Mouse (Mus musculus) embryonic facial prominence, embryonic 13.5 days (tissue): Measurements from ENCODE around the gene Tmem131l. TPM values are rescaled to one million over a fixed set of nuclear protein-coding genes. Genes with fewer than 3 reads are reported as not detected.
"Not testable (repeated sequence)": the region's sequence is repeated elsewhere in the genome, so short reads cannot be mapped to it uniquely, and the experiment has no call there.

ENCODE experiments used
- ATAC-seq: fragments of 200-750 bp; cut with Nextera tagmentation; 2 replicates; pipeline ENCODE4 v1.8.0; 2017; ENCODE audit warnings: low read depth; ENCODE audit not compliant: insufficient number of reproducible peaks, insufficient read depth, low FRiP score, low TSS enrichment
- H3K27ac ChIP-seq: fragments of 300-500 bp; sonication (generic); 2 replicates; pipeline ENCODE4 v1.5.1; 2015; ENCODE audit warnings: moderate library complexity, mild to moderate bottlenecking, inconsistent platforms
- H3K27me3 ChIP-seq: fragments of 300-500 bp; sonication (generic); 2 replicates; pipeline ENCODE4 v1.6.1; 2015; ENCODE audit warnings: mild to moderate bottlenecking, inconsistent platforms
- H3K36me3 ChIP-seq: fragments of 300-500 bp; sonication (generic); 2 replicates; pipeline ENCODE4 v1.6.1; 2015; ENCODE audit warnings: mild to moderate bottlenecking, inconsistent platforms
- H3K4me1 ChIP-seq: fragments of 300-500 bp; sonication (generic); 2 replicates; pipeline ENCODE4 v1.6.1; 2015; ENCODE audit warnings: inconsistent platforms
- H3K4me2 ChIP-seq: fragments of 300-500 bp; sonication (generic); 2 replicates; pipeline ENCODE4 v1.6.1; 2015; ENCODE audit warnings: moderate library complexity, mild to moderate bottlenecking, inconsistent platforms
- H3K4me3 ChIP-seq: fragments of 300-500 bp; sonication (generic); 2 replicates; pipeline ENCODE4 v1.5.1; 2015; ENCODE audit warnings: mild to moderate bottlenecking, inconsistent platforms
- H3K9ac ChIP-seq: fragments of 300-500 bp; sonication (generic); 2 replicates; pipeline ENCODE4 v1.6.1; 2015; ENCODE audit warnings: mild to moderate bottlenecking, inconsistent platforms
- H3K9me3 ChIP-seq: fragments of 300-500 bp; sonication (generic); 2 replicates; pipeline ENCODE4 v1.6.1; 2016; ENCODE audit warnings: inconsistent platforms
- WGBS: fragments of 180-500 bp; shearing (Covaris S2); methylation state at CpG from one replicate; pipeline ENCODE4 v1.1.7; 2015; ENCODE audit warnings: mixed read lengths; 5-methylcytosine and 5-hydroxymethylcytosine counted together
- polyA plus RNA-seq: library from polyadenylated mRNA; unstranded; fragments of >200 nt; fragmentation: Nextera tagmentation; extraction: Ambion mirVana; gene quantifications from 2 replicates; pipeline ENCODE4 v1.2.1, GENCODE M21; 2015

Tmem131l gene
- polyA plus RNA-seq, 1 experiment from 2014 or later = 67.4 TPM

GRCm38 (mm10) chr3:83902459-83902858, 137.5 kb downstream of the Tmem131l start:
- peaks cover 100% of the 10 kb centered on the region for H3K36me3 ChIP-seq
- H3K4me1 ChIP-seq = peaks cover 3% of the 10 kb centered on the region; the same call in 1 of the 2 replicates
- WGBS = 88% methylated on average over 8 of the region's 8 CpGs
- no peak overlapping the region for H3K9ac ChIP-seq
- no peaks in the 10 kb centered on the region for H3K27me3 ChIP-seq
- no peak overlapping the region for H3K27ac ChIP-seq
- no peak overlapping the region for H3K4me2 ChIP-seq
- no peaks in the 10 kb centered on the region for H3K9me3 ChIP-seq
- H3K4me3 ChIP-seq = no peak overlapping the region
- no peak for ATAC-seq

- peak; percentile 56; the same call in 1 of the 2 replicates for ATAC-seq
- Histone ChIP-seq H3K36me3 (peaks cover 96% of the 10 kb centered on the region), H3K9ac (no peak overlapping the region), H3K27me3 (no peaks in the 10 kb centered on the region), H3K4me3 (no peak overlapping the region), H3K4me1 (peaks cover 3% of the 10 kb centered on the region; the same call in 1 of the 2 replicates), H3K27ac (no peak overlapping the region), H3K9me3 (no peaks in the 10 kb centered on the region), H3K4me2 (no peak overlapping the region)
- WGBS = 65% methylated on average over 12 of the region's 12 CpGs
These were observed 139.1 kb downstream of the Tmem131l start for GRCm38 (mm10) chr3:83900756-83901373.

GRCm38 (mm10) chr3:83899556-83899955, 140.4 kb downstream of the Tmem131l start:
- 54% methylated on average over 8 of the region's 8 CpGs for WGBS
- Histone ChIP-seq H3K4me2 (no peak overlapping the region), H3K27ac (no peak overlapping the region), H3K4me3 (no peak overlapping the region), H3K4me1 (peaks cover 2% of the 10 kb centered on the region; the same call in 1 of the 2 replicates), H3K36me3 (peaks cover 83% of the 10 kb centered on the region), H3K9ac (no peak overlapping the region), H3K27me3 (no peaks in the 10 kb centered on the region), H3K9me3 (no peaks in the 10 kb centered on the region)
- no peak for ATAC-seq

- Histone ChIP-seq H3K9ac (no peak overlapping the region), H3K36me3 (peaks cover 70% of the 10 kb centered on the region), H3K9me3 (no peaks in the 10 kb centered on the region), H3K27me3 (no peaks in the 10 kb centered on the region), H3K4me3 (no peak overlapping the region), H3K27ac (no peak overlapping the region), H3K4me2 (no peak overlapping the region), H3K4me1 (no peaks in the 10 kb centered on the region)
- ATAC-seq = no peak
- 95% methylated on average over 9 of the region's 9 CpGs for WGBS
These were observed 141.7 kb downstream of the Tmem131l start for GRCm38 (mm10) chr3:83898246-83898645.

GRCm38 (mm10) chr3:83895811-83896210, 144.2 kb downstream of the Tmem131l start:
- Histone ChIP-seq H3K4me2 (no peak overlapping the region), H3K27ac (no peak overlapping the region), H3K36me3 (peaks cover 46% of the 10 kb centered on the region), H3K9me3 (no peaks in the 10 kb centered on the region), H3K4me3 (no peak overlapping the region), H3K4me1 (no peaks in the 10 kb centered on the region), H3K27me3 (no peaks in the 10 kb centered on the region), H3K9ac (no peak overlapping the region)
- no peak for ATAC-seq
- 50% methylated on average over 3 of the region's 3 CpGs for WGBS

GRCm38 (mm10) chr3:83895111-83895510, 144.9 kb downstream of the Tmem131l start:
- no peaks in the 10 kb centered on the region for H3K27me3 ChIP-seq
- no peaks in the 10 kb centered on the region for H3K4me1 ChIP-seq
- no peak for ATAC-seq
- WGBS = 91% methylated on average over 5 of the region's 5 CpGs
- no peak overlapping the region for H3K4me3 ChIP-seq
- peaks cover 39% of the 10 kb centered on the region for H3K36me3 ChIP-seq
- H3K9ac ChIP-seq = no peak overlapping the region
- no peak overlapping the region for H3K27ac ChIP-seq
- H3K9me3 ChIP-seq = no peaks in the 10 kb centered on the region
- H3K4me2 ChIP-seq = no peak overlapping the region

- ATAC-seq = no peak
- no peaks in the 10 kb centered on the region for H3K9me3 ChIP-seq
- no peak overlapping the region for H3K9ac ChIP-seq
- no peak overlapping the region for H3K4me2 ChIP-seq
- H3K36me3 ChIP-seq = no peaks in the 10 kb centered on the region
- no peaks in the 10 kb centered on the region for H3K4me1 ChIP-seq
- H3K4me3 ChIP-seq = no peak overlapping the region
- H3K27me3 ChIP-seq = no peaks in the 10 kb centered on the region
- 55% methylated on average over 2 of the region's 2 CpGs for WGBS
- no peak overlapping the region for H3K27ac ChIP-seq
These were observed 154.8 kb downstream of the Tmem131l start for GRCm38 (mm10) chr3:83885163-83885562.

- ATAC-seq, H3K9me3 ChIP-seq, H3K27ac ChIP-seq, H3K36me3 ChIP-seq, H3K4me3 ChIP-seq, H3K9ac ChIP-seq, H3K27me3 ChIP-seq, H3K4me2 ChIP-seq, H3K4me1 ChIP-seq: not testable (repeated sequence)
- 85% methylated on average over 5 of the region's 5 CpGs for WGBS
These were observed 160.5 kb downstream of the Tmem131l start for GRCm38 (mm10) chr3:83879261-83880050.

GRCm38 (mm10) chr3:83878801-83879200, 161.2 kb downstream of the Tmem131l start:
- no peak overlapping the region for H3K4me3 ChIP-seq
- no peak overlapping the region for H3K27ac ChIP-seq
- no peak overlapping the region for H3K9ac ChIP-seq
- H3K36me3 ChIP-seq = no peaks in the 10 kb centered on the region
- WGBS = 87% methylated on average over 4 of the region's 4 CpGs
- ATAC-seq = no peak
- H3K27me3 ChIP-seq = no peaks in the 10 kb centered on the region
- peaks cover 4% of the 10 kb centered on the region; the same call in 1 of the 2 replicates for H3K9me3 ChIP-seq
- H3K4me1 ChIP-seq = no peaks in the 10 kb centered on the region
- no peak overlapping the region for H3K4me2 ChIP-seq

GRCm38 (mm10) chr3:83876299-83876698, 163.7 kb downstream of the Tmem131l start:
- peaks cover 4% of the 10 kb centered on the region; the same call in 1 of the 2 replicates for H3K9me3 ChIP-seq
- H3K4me2 ChIP-seq = no peak overlapping the region
- no peaks in the 10 kb centered on the region for H3K4me1 ChIP-seq
- H3K9ac ChIP-seq = no peak overlapping the region
- no peak overlapping the region for H3K4me3 ChIP-seq
- H3K36me3 ChIP-seq = no peaks in the 10 kb centered on the region
- ATAC-seq = no peak
- H3K27ac ChIP-seq = no peak overlapping the region
- 69% methylated on average over 4 of the region's 4 CpGs for WGBS
- no peaks in the 10 kb centered on the region for H3K27me3 ChIP-seq

GRCm38 (mm10) chr3:83875078-83875477, 164.9 kb downstream of the Tmem131l start:
- H3K4me2 ChIP-seq, H3K4me1 ChIP-seq, H3K27ac ChIP-seq, H3K4me3 ChIP-seq, H3K9me3 ChIP-seq, H3K36me3 ChIP-seq, H3K9ac ChIP-seq, ATAC-seq, H3K27me3 ChIP-seq: not testable (repeated sequence)
- 80% methylated on average over 2 of the region's 2 CpGs for WGBS

- ATAC-seq, H3K4me2 ChIP-seq, H3K4me3 ChIP-seq, H3K36me3 ChIP-seq, H3K27ac ChIP-seq, H3K27me3 ChIP-seq, H3K9ac ChIP-seq, H3K4me1 ChIP-seq, H3K9me3 ChIP-seq: not testable (repeated sequence)
- WGBS = 89% methylated on average over 2 of the region's 2 CpGs
These were observed 167.1 kb downstream of the Tmem131l start for GRCm38 (mm10) chr3:83872853-83873252.
